Mouse (Mus musculus) kidney, adult 9 months (tissue): ENCODE data around the gene Agbl1.

ENCODE experiments used
- DNase-seq: peaks from one replicate; pipeline ENCODE4 v3.0.0; 2022

Gene Agbl1

GRCm38 (mm10) chr7:76392296-76392940, 162.7 kb downstream of the Agbl1 start:
- no peak for DNase-seq

GRCm38 (mm10) chr7:76392941-76393817, 163.5 kb downstream of the Agbl1 start:
- DNase-seq, result peak; percentile 57

- no peak for DNase-seq
These were observed 178.4 kb downstream of the Agbl1 start for GRCm38 (mm10) chr7:76407930-76408557.

- DNase-seq, result no peak
These were observed 179.3 kb downstream of the Agbl1 start for GRCm38 (mm10) chr7:76409020-76409419.

- DNase-seq, result no peak
These were observed 180.9 kb downstream of the Agbl1 start for GRCm38 (mm10) chr7:76410403-76411180.

GRCm38 (mm10) chr7:76411933-76412587, 182.4 kb downstream of the Agbl1 start:
- no peak for DNase-seq

- DNase-seq, result no peak
These were observed 186.5 kb downstream of the Agbl1 start for GRCm38 (mm10) chr7:76416084-76416597.

- DNase-seq, result no peak
These were observed 208.9 kb downstream of the Agbl1 start for GRCm38 (mm10) chr7:76438581-76438980.

GRCm38 (mm10) chr7:76438988-76439387, 209.3 kb downstream of the Agbl1 start:
- no peak for DNase-seq

GRCm38 (mm10) chr7:76462361-76463001, 232.8 kb downstream of the Agbl1 start:
- no peak for DNase-seq

GRCm38 (mm10) chr7:76466427-76466826, 236.7 kb downstream of the Agbl1 start:
- no peak for DNase-seq

- no peak for DNase-seq
These were observed 244.5 kb downstream of the Agbl1 start for GRCm38 (mm10) chr7:76474233-76474632.

- no peak for DNase-seq
These were observed 255.9 kb downstream of the Agbl1 start for GRCm38 (mm10) chr7:76485546-76485945.

- no peak for DNase-seq
These were observed 257.8 kb downstream of the Agbl1 start for GRCm38 (mm10) chr7:76487519-76487918.

GRCm38 (mm10) chr7:76524291-76524690, 294.6 kb downstream of the Agbl1 start:
- DNase-seq, result no peak

- peak; percentile 47 for DNase-seq
These were observed 316.8 kb downstream of the Agbl1 start for GRCm38 (mm10) chr7:76546456-76546855.

GRCm38 (mm10) chr7:76547313-76547712, 317.6 kb downstream of the Agbl1 start:
- no peak for DNase-seq

GRCm38 (mm10) chr7:76551860-76552259, 322.2 kb downstream of the Agbl1 start:
- DNase-seq, result no peak

GRCm38 (mm10) chr7:76560564-76561258, 331.0 kb downstream of the Agbl1 start:
- DNase-seq, result peak; percentile 32

- no peak for DNase-seq
These were observed 332.8 kb downstream of the Agbl1 start for GRCm38 (mm10) chr7:76562506-76562905.

- DNase-seq, result no peak
These were observed 364.9 kb downstream of the Agbl1 start for GRCm38 (mm10) chr7:76594566-76595079.
